Mouse (Mus musculus): ENCODE measurements at regions not wholly inside any gene's neighbourhood (a gene's known extent, or its start where the extent isn't known, plus 50 kb on each side); places are given as distances from the start of the nearest gene placed in this dataset.

- Histone ChIP-seq H3K4me1 (ENCODE audit: control insufficient read depth, insufficient read depth, insufficient read length, low read length) (no peaks in the 10 kb centered on the region), H3K4me3 (ENCODE audit: insufficient read depth, low read depth, low read length) (no peak overlapping the region), H3K27ac (replicated peaks; ENCODE audit: low read depth, low read length) (no peak overlapping the region)
Observed at GRCm38 (mm10) chr10:95124476-95124875, 179.8 kb upstream of the Plxnc1 start.

GRCm38 (mm10) chr10:95120007-95120406 is 175.4 kb upstream of the Plxnc1 start:
- Histone ChIP-seq H3K4me1 (ENCODE audit: control insufficient read depth, insufficient read depth, insufficient read length, low read length) (no peaks in the 10 kb centered on the region), H3K27ac (replicated peaks; ENCODE audit: low read depth, low read length) (no peak overlapping the region), H3K4me3 (ENCODE audit: insufficient read depth, low read depth, low read length) (no peak overlapping the region)

- Histone ChIP-seq H3K4me1 (ENCODE audit: control insufficient read depth, insufficient read depth, insufficient read length, low read length) (no peaks in the 10 kb centered on the region), H3K27ac (replicated peaks; ENCODE audit: low read depth, low read length) (no peak overlapping the region), H3K4me3 (ENCODE audit: insufficient read depth, low read depth, low read length) (no peak overlapping the region)
Observed at GRCm38 (mm10) chr10:95118786-95119351, 174.2 kb upstream of the Plxnc1 start.

- Histone ChIP-seq H3K27ac (replicated peaks; ENCODE audit: low read depth, low read length) (no peak overlapping the region), H3K4me1 (ENCODE audit: control insufficient read depth, insufficient read depth, insufficient read length, low read length) (no peaks in the 10 kb centered on the region), H3K4me3 (ENCODE audit: insufficient read depth, low read depth, low read length) (no peak overlapping the region)
Observed at GRCm38 (mm10) chr10:95117731-95118212, 173.1 kb upstream of the Plxnc1 start.

- Histone ChIP-seq H3K27ac (replicated peaks; ENCODE audit: low read depth, low read length) (no peak overlapping the region), H3K4me1 (ENCODE audit: control insufficient read depth, insufficient read depth, insufficient read length, low read length) (no peaks in the 10 kb centered on the region), H3K4me3 (ENCODE audit: insufficient read depth, low read depth, low read length) (no peak overlapping the region)
Observed at GRCm38 (mm10) chr10:95117041-95117730, 172.6 kb upstream of the Plxnc1 start.

GRCm38 (mm10) chr10:95116579-95117011 is 172.0 kb upstream of the Plxnc1 start:
- no peaks in the 10 kb centered on the region for H3K4me1 ChIP-seq (ENCODE audit: control insufficient read depth, insufficient read depth, insufficient read length, low read length)
- no peak overlapping the region for H3K4me3 ChIP-seq (ENCODE audit: insufficient read depth, low read depth, low read length)
- no peak overlapping the region for H3K27ac ChIP-seq (replicated peaks; ENCODE audit: low read depth, low read length)

- H3K4me1 ChIP-seq (ENCODE audit: control insufficient read depth, insufficient read depth, insufficient read length, low read length), result no peaks in the 10 kb centered on the region
- no peak overlapping the region for H3K27ac ChIP-seq (replicated peaks; ENCODE audit: low read depth, low read length)
- no peak overlapping the region for H3K4me3 ChIP-seq (ENCODE audit: insufficient read depth, low read depth, low read length)
Observed at GRCm38 (mm10) chr10:95112837-95113388, 168.3 kb upstream of the Plxnc1 start.

GRCm38 (mm10) chr10:95112231-95112774 is 167.7 kb upstream of the Plxnc1 start:
- Histone ChIP-seq H3K4me1 (ENCODE audit: control insufficient read depth, insufficient read depth, insufficient read length, low read length) (no peaks in the 10 kb centered on the region), H3K27ac (replicated peaks; ENCODE audit: low read depth, low read length) (no peak overlapping the region), H3K4me3 (ENCODE audit: insufficient read depth, low read depth, low read length) (no peak overlapping the region)

- Histone ChIP-seq H3K27ac (replicated peaks; ENCODE audit: low read depth, low read length) (no peak overlapping the region), H3K4me1 (ENCODE audit: control insufficient read depth, insufficient read depth, insufficient read length, low read length) (no peaks in the 10 kb centered on the region), H3K4me3 (ENCODE audit: insufficient read depth, low read depth, low read length) (no peak overlapping the region)
Observed at GRCm38 (mm10) chr10:95110786-95111185, 166.2 kb upstream of the Plxnc1 start.

GRCm38 (mm10) chr10:95109576-95109975 is 164.9 kb upstream of the Plxnc1 start:
- Histone ChIP-seq H3K4me1 (ENCODE audit: control insufficient read depth, insufficient read depth, insufficient read length, low read length) (no peaks in the 10 kb centered on the region), H3K27ac (replicated peaks; ENCODE audit: low read depth, low read length) (no peak overlapping the region), H3K4me3 (ENCODE audit: insufficient read depth, low read depth, low read length) (no peak overlapping the region)

GRCm38 (mm10) chr10:95107532-95108251 is 163.1 kb upstream of the Plxnc1 start:
- Histone ChIP-seq H3K27ac (replicated peaks; ENCODE audit: low read depth, low read length) (no peak overlapping the region), H3K4me1 (ENCODE audit: control insufficient read depth, insufficient read depth, insufficient read length, low read length) (no peaks in the 10 kb centered on the region), H3K4me3 (ENCODE audit: insufficient read depth, low read depth, low read length) (no peak overlapping the region)

- Histone ChIP-seq H3K4me3 (ENCODE audit: insufficient read depth, low read depth, low read length) (no peak overlapping the region), H3K27ac (replicated peaks; ENCODE audit: low read depth, low read length) (no peak overlapping the region), H3K4me1 (ENCODE audit: control insufficient read depth, insufficient read depth, insufficient read length, low read length) (no peaks in the 10 kb centered on the region)
Observed at GRCm38 (mm10) chr10:95103808-95104207, 159.2 kb upstream of the Plxnc1 start.

- Histone ChIP-seq H3K27ac (replicated peaks; ENCODE audit: low read depth, low read length) (no peak overlapping the region), H3K4me1 (ENCODE audit: control insufficient read depth, insufficient read depth, insufficient read length, low read length) (no peaks in the 10 kb centered on the region), H3K4me3 (ENCODE audit: insufficient read depth, low read depth, low read length) (no peak overlapping the region)
Observed at GRCm38 (mm10) chr10:95102981-95103380, 158.3 kb upstream of the Plxnc1 start.

- Histone ChIP-seq H3K4me3 (ENCODE audit: insufficient read depth, low read depth, low read length) (no peak overlapping the region), H3K27ac (replicated peaks; ENCODE audit: low read depth, low read length) (no peak overlapping the region), H3K4me1 (ENCODE audit: control insufficient read depth, insufficient read depth, insufficient read length, low read length) (no peaks in the 10 kb centered on the region)
Observed at GRCm38 (mm10) chr10:95099906-95100305, 155.3 kb upstream of the Plxnc1 start.

- Histone ChIP-seq H3K4me1 (ENCODE audit: control insufficient read depth, insufficient read depth, insufficient read length, low read length) (no peaks in the 10 kb centered on the region), H3K4me3 (ENCODE audit: insufficient read depth, low read depth, low read length) (no peak overlapping the region), H3K27ac (replicated peaks; ENCODE audit: low read depth, low read length) (no peak overlapping the region)
Observed at GRCm38 (mm10) chr10:95095847-95096246, 151.2 kb upstream of the Plxnc1 start.

Measured in brown adipose tissue, adult 24 weeks (tissue).